7 mouse cellular contexts compared by ENCODE assay signal in the genomic region with DNA sequence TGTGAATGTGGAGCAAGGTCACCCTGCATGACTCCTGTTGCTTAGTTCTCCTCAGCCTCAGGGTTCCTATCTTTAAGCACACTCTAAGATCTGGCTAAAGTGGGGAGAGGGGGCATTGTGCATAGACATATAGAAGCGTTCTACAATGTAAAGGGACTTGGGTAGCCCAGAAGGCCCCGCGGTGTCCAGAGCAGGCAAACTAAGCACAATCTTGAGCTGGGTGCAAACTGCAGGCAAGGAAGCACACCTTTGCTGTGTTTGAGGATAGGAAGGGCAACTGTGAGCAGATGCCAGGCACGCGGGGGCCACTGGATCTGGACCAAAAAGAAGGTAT. TPM values are rescaled to one million over a fixed set of nuclear protein-coding genes. Genes with fewer than 3 reads are reported as not detected.
DNase-seq lines count a peak whose midpoint lies in the region; ATAC-seq and TF ChIP-seq lines count a peak whose summit lies in the region.

No protein-coding gene starts in this region.

- no peak for TF ChIP-seq CTCF in layer of hippocampus, adult 2 months (conservative IDR thresholded peaks at IDR 0.05)
- no peak for TF ChIP-seq CTCF in midbrain, postnatal 0 days (IDR thresholded peaks at IDR 0.05)

- no peak for DNase-seq in layer of hippocampus, adult 2 months (ENCODE audit: low spot score in 2 of 2)
- DNase-seq in layer of hippocampus, adult 18-20 months (ENCODE audit: low spot score in 2 of 2), result no peak
- DNase-seq in embryonic facial prominence, embryonic 14.5 days (ENCODE audit: low spot score), result no peak
- no peak for DNase-seq in midbrain, postnatal 0 days (ENCODE audit: low spot score)
- no peak for DNase-seq in frontal cortex, postnatal 25 days (ENCODE audit: low spot score in 2 of 2)
- no peak for DNase-seq in kidney, postnatal 36 days

- 8% methylated on average over 5 of the region's 5 CpGs for WGBS in embryonic facial prominence, embryonic 14.5 days
- 7% methylated on average over 5 of the region's 5 CpGs for WGBS in hindbrain, embryonic 16.5 days
- 4% methylated on average over 5 of the region's 5 CpGs for WGBS in midbrain, postnatal 0 days

- H3K9me3 ChIP-seq in embryonic facial prominence, embryonic 14.5 days (ENCODE audit: control insufficient read depth, low read length), result no peaks in the 10 kb centered on the region
- no peaks in the 10 kb centered on the region for H3K9me3 ChIP-seq in hindbrain, embryonic 16.5 days (ENCODE audit: control insufficient read depth, low read length)
- no peaks in the 10 kb centered on the region for H3K9me3 ChIP-seq in midbrain, postnatal 0 days (ENCODE audit: low read length)

- peak overlapping the region; percentile 88 for H3K9ac ChIP-seq in embryonic facial prominence, embryonic 14.5 days (ENCODE audit: low read depth, low read length)
- H3K9ac ChIP-seq in hindbrain, embryonic 16.5 days (ENCODE audit: low read depth, low read length), result peak overlapping the region; percentile 83
- H3K9ac ChIP-seq in midbrain, postnatal 0 days (replicated peaks; ENCODE audit: low read length, poor library complexity, severe bottlenecking), result peak overlapping the region; percentile 86

- 0 out of 2 replicates have a peak, but pooled peaks cover 4% of the 10 kb centered on the region for H3K36me3 ChIP-seq in embryonic facial prominence, embryonic 14.5 days (ENCODE audit: control insufficient read depth, insufficient read depth, low read length)
- H3K36me3 ChIP-seq in hindbrain, embryonic 16.5 days (ENCODE audit: control insufficient read depth, insufficient read depth, low read length), result peaks cover 10% of the 10 kb centered on the region; the same call in 1 of the 2 replicates
- peaks cover 13% of the 10 kb centered on the region; the same call in 1 of the 2 replicates for H3K36me3 ChIP-seq in midbrain, postnatal 0 days (ENCODE audit: insufficient read depth, low read length)

- peak overlapping the region; percentile 94 for H3K4me2 ChIP-seq in embryonic facial prominence, embryonic 14.5 days (ENCODE audit: low read depth, low read length)
- peak overlapping the region; percentile 88 for H3K4me2 ChIP-seq in hindbrain, embryonic 16.5 days (ENCODE audit: low read length)
- H3K4me2 ChIP-seq in midbrain, postnatal 0 days (ENCODE audit: low read depth, low read length, poor library complexity, severe bottlenecking), result peak overlapping the region; percentile 93

- H3K27ac ChIP-seq in layer of hippocampus, adult 2 months, result peak overlapping the region; percentile 84
- peak overlapping the region; percentile 77 for H3K27ac ChIP-seq in embryonic facial prominence, embryonic 14.5 days (replicated peaks; ENCODE audit: low read depth, low read length)
- peak overlapping the region; percentile 80 for H3K27ac ChIP-seq in hindbrain, embryonic 16.5 days (ENCODE audit: low read depth, low read length)
- peak overlapping the region; percentile 90 for H3K27ac ChIP-seq in midbrain, postnatal 0 days (ENCODE audit: low read depth, low read length)

- H3K4me1 ChIP-seq in embryonic facial prominence, embryonic 14.5 days (ENCODE audit: control insufficient read depth, insufficient read depth, low read length), result 0 out of 2 replicates have a peak, but pooled peaks cover 5% of the 10 kb centered on the region
- peaks cover 10% of the 10 kb centered on the region for H3K4me1 ChIP-seq in hindbrain, embryonic 16.5 days (ENCODE audit: control insufficient read depth, insufficient read depth, low read depth, low read length)
- H3K4me1 ChIP-seq in midbrain, postnatal 0 days (ENCODE audit: insufficient read depth, low read length), result peaks cover 4% of the 10 kb centered on the region

- no peaks in the 10 kb centered on the region; the same call in 1 of the 2 replicates for H3K27me3 ChIP-seq in embryonic facial prominence, embryonic 14.5 days (replicated peaks; ENCODE audit: control insufficient read depth, insufficient read depth, low read length)
- H3K27me3 ChIP-seq in hindbrain, embryonic 16.5 days (replicated peaks; ENCODE audit: control insufficient read depth, insufficient read depth, low read length), result no peaks in the 10 kb centered on the region
- no peaks in the 10 kb centered on the region for H3K27me3 ChIP-seq in midbrain, postnatal 0 days (ENCODE audit: insufficient read depth, low read length)

- peak; percentile 34; the same call in 1 of the 2 replicates for ATAC-seq in embryonic facial prominence, embryonic 14.5 days (ENCODE audit: low read depth)
- ATAC-seq in hindbrain, embryonic 16.5 days, result peak; percentile 21; the same call in 1 of the 2 replicates
- 0 out of 2 replicates have a peak, but pooled peaks have one; percentile 2 for ATAC-seq in midbrain, postnatal 0 days (ENCODE audit: low FRiP score)

- peak overlapping the region; percentile 71 for H3K4me3 ChIP-seq in layer of hippocampus, adult 2 months
- H3K4me3 ChIP-seq in embryonic facial prominence, embryonic 14.5 days (ENCODE audit: low read depth, low read length), result peak overlapping the region; percentile 77
- H3K4me3 ChIP-seq in hindbrain, embryonic 16.5 days (ENCODE audit: low read length), result peak overlapping the region; percentile 72
- H3K4me3 ChIP-seq in midbrain, postnatal 0 days (ENCODE audit: low read depth, low read length), result peak overlapping the region; percentile 76

RNA-seq across cellular contexts. Expression of gene Ppp1r26, which starts 0.5 kb away (rescaled TPM):
- total RNA-seq in layer of hippocampus, adult 2 months (2021), result 10 to 100 TPM; 14.5 to 17.3 TPM
- total RNA-seq in layer of hippocampus, adult 18-20 months (2021), result 10 to 100 TPM; 16.8 to 17.7 TPM
- polyA plus RNA-seq in embryonic facial prominence, embryonic 14.5 days (2014; fragmentation: Nextera tagmentation; extraction: Ambion mirVana), result 3.8 and 4.9 TPM in 2 replicates
- polyA plus RNA-seq in hindbrain, embryonic 16.5 days (2015; fragmentation: Nextera tagmentation; extraction: Ambion mirVana), result 14.5 and 17.4 TPM in 2 replicates
- 54.5 and 84.3 TPM in 2 replicates for total RNA-seq in midbrain, postnatal 0 days (2014; rRNA removed)
- polyA plus RNA-seq in midbrain, postnatal 0 days (2015; fragmentation: Nextera tagmentation; extraction: Ambion mirVana), result 14.2 and 17.5 TPM in 2 replicates

RNA-seq across cellular contexts. Expression of gene 1700007K13Rik, which starts 20.0 kb away (rescaled TPM):
- total RNA-seq in layer of hippocampus, adult 2 months (2021), result 1 to 10 TPM; 1.9 to 2.4 TPM
- total RNA-seq in layer of hippocampus, adult 18-20 months (2021), result 1 to 10 TPM; 2.7 to 4.5 TPM
- polyA plus RNA-seq in embryonic facial prominence, embryonic 14.5 days (2014; fragmentation: Nextera tagmentation; extraction: Ambion mirVana), result 1.7 and 5.9 TPM in 2 replicates
- polyA plus RNA-seq in hindbrain, embryonic 16.5 days (2015; fragmentation: Nextera tagmentation; extraction: Ambion mirVana), result 3.0 and 4.5 TPM in 2 replicates
- 3.4 and 6.2 TPM in 2 replicates for total RNA-seq in midbrain, postnatal 0 days (2014; rRNA removed)
- 5.4 and 5.8 TPM in 2 replicates for polyA plus RNA-seq in midbrain, postnatal 0 days (2015; fragmentation: Nextera tagmentation; extraction: Ambion mirVana)

RNA-seq across cellular contexts. Expression of gene Mrps2, which starts 21.7 kb away (rescaled TPM):
- 10 to 100 TPM; 35.8 to 39.4 TPM for total RNA-seq in layer of hippocampus, adult 2 months (2021)
- total RNA-seq in layer of hippocampus, adult 18-20 months (2021), result 10 to 100 TPM; 36.5 to 42.1 TPM
- polyA plus RNA-seq in embryonic facial prominence, embryonic 14.5 days (2014; fragmentation: Nextera tagmentation; extraction: Ambion mirVana), result 50.5 and 55.5 TPM in 2 replicates
- 48.2 and 51.4 TPM in 2 replicates for polyA plus RNA-seq in hindbrain, embryonic 16.5 days (2015; fragmentation: Nextera tagmentation; extraction: Ambion mirVana)
- 27.7 and 28.2 TPM in 2 replicates for total RNA-seq in midbrain, postnatal 0 days (2014; rRNA removed)
- polyA plus RNA-seq in midbrain, postnatal 0 days (2015; fragmentation: Nextera tagmentation; extraction: Ambion mirVana), result 38.3 and 42.3 TPM in 2 replicates

RNA-seq across cellular contexts. Expression of gene Gbgt1, which starts 50.5 kb away (rescaled TPM):
- total RNA-seq in layer of hippocampus, adult 2 months (2021), result 1 to 10 TPM; 1.8 to 2.2 TPM
- total RNA-seq in layer of hippocampus, adult 18-20 months (2021), result 1 to 10 TPM; 1.5 to 2.2 TPM
- 1.3 and 1.7 TPM in 2 replicates for polyA plus RNA-seq in embryonic facial prominence, embryonic 14.5 days (2014; fragmentation: Nextera tagmentation; extraction: Ambion mirVana)
- 1.7 and 2.0 TPM in 2 replicates for polyA plus RNA-seq in hindbrain, embryonic 16.5 days (2015; fragmentation: Nextera tagmentation; extraction: Ambion mirVana)
- total RNA-seq in midbrain, postnatal 0 days (2014; rRNA removed), result 3.3 and 5.4 TPM in 2 replicates
- polyA plus RNA-seq in midbrain, postnatal 0 days (2015; fragmentation: Nextera tagmentation; extraction: Ambion mirVana), result 0.75 and 0.81 TPM in 2 replicates

RNA-seq across cellular contexts. Expression of gene Gm10134, which starts 59.7 kb away (rescaled TPM):
- total RNA-seq in layer of hippocampus, adult 2 months (2021), result 1 to 10 TPM in 1 of 2 experiments, not detected in 1; 1.2 TPM
- total RNA-seq in layer of hippocampus, adult 18-20 months (2021), result 1 to 10 TPM; 1.0 to 1.8 TPM
- 2.7 TPM in 1 of 2 replicates, not detected in the other for polyA plus RNA-seq in embryonic facial prominence, embryonic 14.5 days (2014; fragmentation: Nextera tagmentation; extraction: Ambion mirVana)
- 2.5 and 2.6 TPM in 2 replicates for polyA plus RNA-seq in hindbrain, embryonic 16.5 days (2015; fragmentation: Nextera tagmentation; extraction: Ambion mirVana)
- not detected in 2 replicates for total RNA-seq in midbrain, postnatal 0 days (2014; rRNA removed)
- polyA plus RNA-seq in midbrain, postnatal 0 days (2015; fragmentation: Nextera tagmentation; extraction: Ambion mirVana), result 3.6 and 4.0 TPM in 2 replicates
